Mouse (Mus musculus): Measurements from ENCODE around the gene Gm21994.
"Not testable (repeated sequence)": the region's sequence is repeated elsewhere in the genome, so short reads cannot be mapped to it uniquely, and the experiment has no call there.

Gene Gm21994

DNA sequence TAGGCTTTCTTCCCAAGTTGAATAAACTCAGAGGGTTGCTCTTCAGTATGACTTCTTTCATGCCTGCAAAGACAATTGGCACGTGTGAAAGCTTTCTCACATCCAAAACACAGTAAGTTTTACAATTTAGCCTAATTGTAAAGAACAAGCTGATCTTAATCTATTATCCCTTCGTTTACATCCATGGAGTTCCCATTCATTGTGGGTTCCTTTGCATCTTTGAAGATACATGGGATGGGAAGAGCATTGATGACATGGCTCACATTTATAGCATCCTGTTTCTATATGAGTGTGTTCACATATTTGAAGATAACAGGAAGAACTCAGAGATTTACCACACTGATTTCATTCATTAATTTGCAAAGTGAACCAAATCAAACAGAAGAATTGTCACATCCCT lies at the start of gene Gm21994:
Gene Gm21994 (minus strand): TSS at position 101 of the 400 bp plus-strand sequence.
- DNase-seq (ENCODE audit: low read depth), result not testable (repeated sequence)

DNA sequence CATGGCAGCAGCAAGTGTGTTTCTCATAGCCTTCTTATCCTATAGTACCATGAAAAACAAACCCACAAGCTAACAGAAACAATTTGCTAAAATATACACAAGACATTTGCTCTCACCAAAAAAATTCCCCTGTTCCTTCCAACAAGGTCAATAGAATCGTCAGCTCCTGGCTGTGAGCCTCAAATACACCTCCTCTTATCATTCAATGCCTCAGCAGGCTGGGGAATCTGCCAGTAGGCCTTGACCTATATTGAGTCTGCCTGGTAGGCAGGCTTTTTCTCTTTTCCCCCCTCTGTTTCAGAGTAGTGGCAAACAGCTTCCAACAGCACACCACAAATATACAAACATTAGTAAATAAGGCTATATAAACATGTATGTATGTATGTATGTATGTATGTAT lies 43.7 kb upstream of the Gm21994 start:
- DNase-seq (ENCODE audit: low read depth), result no peak

DNA sequence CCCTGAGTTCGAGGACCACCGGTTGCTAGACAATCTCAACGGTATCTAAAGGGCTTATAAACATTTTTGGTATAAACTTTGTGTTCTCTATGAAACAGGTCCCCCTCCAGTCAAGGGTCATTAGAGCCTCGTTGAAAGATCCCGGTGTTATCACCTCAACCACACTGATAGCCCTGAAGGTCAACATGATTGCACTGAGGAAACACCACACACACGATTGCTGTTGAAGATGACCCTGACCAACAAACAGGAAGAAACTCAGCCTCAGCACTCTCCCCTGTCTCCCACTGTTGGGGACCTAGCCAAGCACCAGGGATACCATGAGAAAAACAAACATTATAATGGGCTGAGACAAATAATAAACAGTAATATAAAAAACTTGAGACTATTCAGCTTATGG lies 38.3 kb upstream of the Gm21994 start:
- no peak for DNase-seq (ENCODE audit: low read depth)

DNA sequence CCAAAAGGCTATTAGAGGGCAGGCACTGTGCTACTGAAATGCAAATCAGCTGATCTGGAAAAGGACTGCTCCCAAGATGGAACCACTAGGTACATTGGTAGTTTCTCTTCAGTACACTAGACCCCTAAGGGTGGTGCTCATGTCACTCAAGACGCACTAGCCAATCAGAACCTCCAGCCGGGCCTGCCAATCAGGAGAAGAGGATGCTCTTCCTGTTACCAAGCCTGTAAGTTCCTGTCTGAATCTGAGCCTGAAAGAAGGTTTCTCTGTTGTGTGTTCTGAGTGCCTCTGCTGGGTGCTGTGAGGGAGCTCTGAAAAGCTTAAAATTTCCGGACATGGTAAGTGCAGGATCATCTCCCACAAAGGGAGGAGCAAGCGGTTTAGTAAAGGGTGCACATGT lies 1.9 kb upstream of the Gm21994 start, which contains the start of gene Gm14124:
Gene Gm14124 (plus strand): TSS at position 227 of the 400 bp plus-strand sequence.
- DNase-seq (ENCODE audit: low read depth), result not testable (repeated sequence)

DNA sequence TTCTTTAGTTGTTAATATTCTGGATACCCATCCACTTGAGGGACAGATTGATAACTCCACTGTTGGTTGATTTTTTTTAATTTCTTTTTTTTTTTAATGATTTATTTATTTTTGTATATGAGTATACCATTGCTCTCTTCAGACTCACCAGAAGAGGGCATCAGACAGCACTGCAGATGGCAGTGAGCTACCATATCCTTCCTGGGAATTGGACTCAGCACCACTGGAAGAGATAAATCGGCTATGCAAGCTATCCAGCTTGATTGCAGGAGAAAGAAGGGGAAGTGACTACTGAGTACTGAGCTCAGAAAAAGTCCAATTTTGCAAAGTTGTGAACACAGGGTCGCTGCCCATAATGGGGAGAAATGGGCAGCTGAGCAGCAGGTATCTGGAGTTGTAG lies 1.5 kb upstream of the Gm21994 start:
- not testable (repeated sequence) for DNase-seq (ENCODE audit: low read depth)

DNA sequence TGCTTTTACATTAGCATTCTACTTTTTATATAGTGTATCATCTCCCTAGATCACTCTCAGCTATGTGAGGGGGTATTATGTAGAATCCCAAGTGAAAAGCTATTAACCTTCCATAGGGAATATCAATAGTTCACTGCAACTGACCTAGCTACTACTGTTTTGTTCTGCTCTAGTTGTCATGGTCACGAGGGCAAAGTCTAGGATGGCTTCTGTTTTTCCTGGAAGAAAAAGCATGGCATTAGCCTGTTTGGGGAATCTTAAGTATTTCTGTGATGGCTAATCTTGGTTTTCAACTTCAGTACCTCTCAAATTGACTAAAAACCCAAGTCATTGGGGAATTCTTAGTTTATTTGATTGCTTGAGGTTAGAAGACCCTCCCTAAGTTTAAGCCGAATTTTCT lies 12.2 kb downstream of the Gm21994 start:
- no peak for DNase-seq (ENCODE audit: low read depth)

DNA sequence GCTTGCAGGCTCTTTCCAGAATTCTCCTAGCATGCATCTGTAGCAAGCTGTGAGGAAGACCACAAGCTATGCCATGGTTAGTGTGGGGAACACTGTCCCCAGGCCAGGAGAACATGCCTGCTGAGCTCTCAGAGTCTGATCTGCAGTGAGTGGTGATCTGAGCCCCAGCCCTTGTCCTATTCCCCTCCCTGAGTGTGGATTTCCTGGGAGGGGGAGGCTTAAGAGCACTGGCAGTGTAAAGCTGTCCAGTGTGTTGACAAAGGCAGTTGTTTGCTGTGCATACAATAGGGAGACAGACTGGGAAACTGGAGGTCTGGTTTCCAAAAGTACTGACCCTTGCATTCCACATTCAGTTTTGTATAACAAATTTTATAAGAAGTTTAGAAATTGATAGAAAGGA lies 32.1 kb downstream of the Gm21994 start:
- DNase-seq (ENCODE audit: low read depth), result not testable (repeated sequence)

DNA sequence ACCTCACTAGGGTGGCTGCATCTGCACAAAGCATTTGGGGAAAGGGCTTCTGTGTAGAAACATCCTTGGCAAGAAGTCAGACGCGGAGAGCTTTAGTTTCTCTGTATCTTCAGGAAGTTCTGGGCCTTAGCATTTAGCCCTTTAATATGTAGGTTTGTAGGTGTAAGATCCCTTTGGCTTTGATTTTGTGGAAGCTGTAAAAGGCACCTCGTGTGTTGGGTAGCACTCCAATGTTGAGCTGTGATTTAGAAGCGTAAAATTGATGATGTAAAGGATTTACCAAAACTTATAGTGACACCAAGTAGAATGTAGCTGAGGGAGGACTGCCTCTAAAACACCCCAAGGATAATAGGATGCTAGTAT lies 37.0 kb downstream of the Gm21994 start:
- not testable (repeated sequence) for DNase-seq (ENCODE audit: low read depth)

DNA sequence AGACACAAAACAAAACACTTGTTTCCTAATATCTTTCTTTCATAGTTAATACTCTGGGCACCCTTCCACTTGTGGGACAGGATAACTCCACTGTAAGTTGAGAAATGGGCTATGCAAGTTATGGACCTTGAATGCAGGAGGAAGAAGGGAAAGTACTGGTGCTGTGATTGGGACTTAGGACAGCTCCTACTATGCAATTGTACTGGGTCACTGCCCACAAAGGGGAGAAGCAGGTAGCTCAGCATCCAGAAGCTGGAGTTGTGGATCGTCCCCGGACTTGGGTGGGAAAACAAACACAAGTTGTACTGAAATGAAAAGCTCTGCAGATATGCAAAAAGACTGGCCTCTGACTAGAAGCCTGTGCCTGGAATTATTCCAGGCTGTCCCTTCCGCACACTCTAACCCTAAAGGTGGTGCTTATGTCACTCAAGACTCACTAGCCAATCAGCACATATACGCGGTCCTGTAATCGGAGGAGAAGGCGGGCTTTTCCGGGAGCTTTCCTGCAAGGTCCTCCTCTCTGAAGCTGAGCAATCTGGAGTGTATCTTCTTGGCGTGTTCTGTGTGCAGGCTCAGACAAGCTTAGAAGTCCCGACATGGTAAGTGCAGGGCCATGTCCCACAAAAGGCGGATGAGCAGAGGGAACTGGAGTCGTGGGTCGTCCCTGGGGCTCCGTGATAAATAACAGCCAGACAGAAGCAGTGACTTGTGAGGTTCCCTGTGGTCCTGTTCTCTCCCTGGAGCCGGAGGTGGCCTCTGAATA lies 37.6 kb downstream of the Gm21994 start, which contains the start of gene Zfp937:
Gene Zfp937 (plus strand): TSS at position 474 of the 763 bp plus-strand sequence.
- not testable (repeated sequence) for DNase-seq (ENCODE audit: low read depth)

Measured in c-Kit-positive CD71-positive TER-119-negative erythroid progenitor cells, embryonic 14.5 days (primary cell).